ENCODE assay signal across 7 mouse cellular contexts in genomic region chr19:55218741-55219221, GRCm38 (mm10). TPM values are rescaled to one million over a fixed set of nuclear protein-coding genes. Genes with fewer than 3 reads are reported as not detected.
DNase-seq lines count a peak whose midpoint lies in the region; ATAC-seq and TF ChIP-seq lines count a peak whose summit lies in the region.

No protein-coding gene starts in this region.

- in situ Hi-C loops in CH12.LX (cut with MboI; ENCODE audit: low pct_ligation_motif_present, low pct_unique_long_range_greater_than_20kb, low sequenced_read_pairs): no loop called here

- H3K36me3 ChIP-seq in CH12.LX (replicated peaks in 1 of 2; ENCODE audit: control insufficient read depth in 1 of 2, insufficient read depth in 1 of 2, low read length in 1 of 2): no peaks in the 10 kb centered on the region
- H3K36me3 ChIP-seq in forebrain, embryonic 16.5 days (ENCODE audit: control insufficient read depth, insufficient read depth): no peaks in the 10 kb centered on the region
- no peaks in the 10 kb centered on the region for H3K36me3 ChIP-seq in liver, postnatal 0 days (replicated peaks; ENCODE audit: insufficient read depth, low read length)

- no peak overlapping the region for H3K27ac ChIP-seq in CH12.LX (ENCODE audit: insufficient read depth, low read depth)
- H3K27ac ChIP-seq in forebrain, embryonic 16.5 days (ENCODE audit: low read length): no peak overlapping the region
- H3K27ac ChIP-seq in liver, postnatal 0 days (ENCODE audit: low read depth): peak overlapping the region; percentile 88

- no peak for TF ChIP-seq CTCF in CH12.LX (conservative IDR thresholded peaks at IDR 0.05 in 1 of 2, IDR thresholded peaks at IDR 0.05 in 1 of 2; ENCODE audit: low read depth in 2 of 2, low read length in 2 of 2)
- TF ChIP-seq CTCF in liver, postnatal 0 days (IDR thresholded peaks at IDR 0.05; ENCODE audit: low read depth): no peak

- peak overlapping the region in 2 of 3 experiments; percentile 48 to 56 for H3K4me3 ChIP-seq in CH12.LX (replicated peaks in 1 of 3; ENCODE audit: low read depth in 2 of 3, low read length in 2 of 3, poor library complexity in 1 of 3)
- peak overlapping the region; percentile 39 for H3K4me3 ChIP-seq in forebrain, embryonic 16.5 days (replicated peaks; ENCODE audit: low read length)
- peak overlapping the region; percentile 51 for H3K4me3 ChIP-seq in liver, postnatal 0 days (ENCODE audit: low read depth, low read length)

- WGBS in forebrain, embryonic 16.5 days: 9% methylated on average over 12 of the region's 12 CpGs
- 16% methylated on average over 12 of the region's 12 CpGs for WGBS in liver, postnatal 0 days (ENCODE audit: insufficient replicate concordance)

- no peak for TF ChIP-seq POLR2A in CH12.LX (IDR thresholded peaks at IDR 0.05; ENCODE audit: low read depth, low read length)

- peak; percentile 39 for ATAC-seq in forebrain, embryonic 16.5 days
- ATAC-seq in liver, postnatal 0 days: peak; percentile 93

- H3K4me2 ChIP-seq in CH12.LX (ENCODE audit: insufficient read depth, low read depth, poor library complexity, severe bottlenecking): no peak overlapping the region
- H3K4me2 ChIP-seq in forebrain, embryonic 16.5 days (ENCODE audit: low read length): peak overlapping the region; percentile 68
- peak overlapping the region; percentile 85 for H3K4me2 ChIP-seq in liver, postnatal 0 days (ENCODE audit: low read depth, low read length)

- no peaks in the 10 kb centered on the region for H3K27me3 ChIP-seq in CH12.LX (replicated peaks)
- no peaks in the 10 kb centered on the region for H3K27me3 ChIP-seq in forebrain, embryonic 16.5 days (replicated peaks; ENCODE audit: control insufficient read depth, insufficient read depth, low read length)
- H3K27me3 ChIP-seq in liver, postnatal 0 days (ENCODE audit: insufficient read depth, low read length): no peaks in the 10 kb centered on the region

- peak; percentile 11 for DNase-seq in A20 (ENCODE audit: low read depth, low spot score)
- DNase-seq in CH12.LX (ENCODE audit: extremely low read depth): no peak
- DNase-seq in liver, postnatal 0 days: peak; percentile 67
- no peak for DNase-seq in right cerebral cortex, postnatal 36 days (ENCODE audit: low spot score in 2 of 2)
- no peak for DNase-seq in gastrocnemius, postnatal 36 days
- DNase-seq in kidney, postnatal 10 days: no peak

- intact Hi-C loops in gastrocnemius, postnatal 36 days (cut with DNase I): no loop called here

- no peak overlapping the region for H3K9ac ChIP-seq in CH12.LX (ENCODE audit: insufficient read depth, low read depth)
- peak overlapping the region; percentile 22 for H3K9ac ChIP-seq in forebrain, embryonic 16.5 days (replicated peaks; ENCODE audit: low read depth, low read length)
- H3K9ac ChIP-seq in liver, postnatal 0 days (replicated peaks): peak overlapping the region; percentile 61

- TF ChIP-seq RAD21 in CH12.LX (IDR thresholded peaks at IDR 0.05; ENCODE audit: low read depth, low read length): no peak

- H3K9me3 ChIP-seq in CH12.LX (replicated peaks; ENCODE audit: low read length): no peaks in the 10 kb centered on the region
- H3K9me3 ChIP-seq in forebrain, embryonic 16.5 days (ENCODE audit: control insufficient read depth, low read length): no peaks in the 10 kb centered on the region
- H3K9me3 ChIP-seq in liver, postnatal 0 days (ENCODE audit: low read length): no peaks in the 10 kb centered on the region

- dilution Hi-C loops in CH12.LX (cut with MboI; ENCODE audit: extremely low pct_ligation_motif_present, extremely low pct_unique_long_range_greater_than_20kb, low sequenced_read_pairs): no loop called here

- no peaks in the 10 kb centered on the region for H3K79me2 ChIP-seq in CH12.LX (replicated peaks; ENCODE audit: control insufficient read depth, extremely low read depth, insufficient read depth, poor library complexity, severe bottlenecking)

- H3K4me1 ChIP-seq in CH12.LX (ENCODE audit: control insufficient read depth in 1 of 2, insufficient read depth in 2 of 2): peaks cover 19 to 45% of the 10 kb centered on the region in 2 experiments
- peaks cover 7% of the 10 kb centered on the region for H3K4me1 ChIP-seq in forebrain, embryonic 16.5 days (replicated peaks; ENCODE audit: control insufficient read depth, insufficient read depth, low read length)
- H3K4me1 ChIP-seq in liver, postnatal 0 days (ENCODE audit: insufficient read depth): peaks cover 18% of the 10 kb centered on the region

- TF ChIP-seq EP300 in CH12.LX (IDR thresholded peaks at IDR 0.05; ENCODE audit: low read length): no peak
- peak; percentile 95 for TF ChIP-seq EP300 in liver, postnatal 0 days (IDR thresholded peaks at IDR 0.05; ENCODE audit: low read depth)

TF ChIP-seq in CH12.LX, 34 proteins besides CTCF, POLR2A, EP300 and RAD21:
- TF ChIP-seq MEF2A (IDR thresholded peaks at IDR 0.05; ENCODE audit: borderline replicate concordance, low read depth, low read length): no peak
- TF ChIP-seq NRF1 (IDR thresholded peaks at IDR 0.05; ENCODE audit: low read depth, low read length): no peak
- TF ChIP-seq MAZ (IDR thresholded peaks at IDR 0.05; ENCODE audit: low read depth, low read length): peak; percentile 0; the same call in 1 of the 2 replicates
- no peak for TF ChIP-seq TCF12 (IDR thresholded peaks at IDR 0.05; ENCODE audit: low read depth, low read length)
- TF ChIP-seq BHLHE40 (IDR thresholded peaks at IDR 0.05; ENCODE audit: low read depth, low read length): peak; percentile 2; the same call in 1 of the 2 replicates
- no peak; the same call in 1 of the 2 replicates for TF ChIP-seq MAFK (IDR thresholded peaks at IDR 0.05; ENCODE audit: insufficient replicate concordance, low read length)
- no peak for TF ChIP-seq CHD2 (IDR thresholded peaks at IDR 0.05; ENCODE audit: low read length)
- 0 out of 2 replicates have a peak, but pooled peaks have one; percentile 0 for TF ChIP-seq MXI1 (IDR thresholded peaks at IDR 0.05; ENCODE audit: low read depth, low read length)

RNA-seq across cellular contexts. Expression of gene Gucy2g, which starts 22.3 kb away (rescaled TPM):
- total RNA-seq in CH12.LX (2012; rRNA removed) (not detected in 2 replicates), CH12.LX (2014; rRNA removed) (not detected in 2 replicates)
- 0.11 TPM in 1 of 2 replicates, not detected in the other for polyA plus RNA-seq in CH12.LX (2012; ENCODE audit: insufficient read length, low read depth)
- not detected in 2 replicates for polyA plus RNA-seq in forebrain, embryonic 16.5 days (2015; fragmentation: Nextera tagmentation; extraction: Ambion mirVana)
- polyA plus RNA-seq in liver, postnatal 0 days (2015; fragmentation: Nextera tagmentation; extraction: Ambion mirVana): 0.02 TPM in 1 of 2 replicates, not detected in the other
- total RNA-seq in gastrocnemius, postnatal 36 days (2021): under 1 TPM; 0.07 to 0.08 TPM

RNA-seq across cellular contexts. Expression of gene Acsl5, which starts 33.0 kb away (rescaled TPM):
- total RNA-seq in CH12.LX (2012; rRNA removed): 126 and 143 TPM in 2 replicates
- 196 and 224 TPM in 2 replicates for total RNA-seq in CH12.LX (2014; rRNA removed)
- 231 and 265 TPM in 2 replicates for polyA plus RNA-seq in CH12.LX (2012; ENCODE audit: insufficient read length, low read depth)
- 13.4 and 15.8 TPM in 2 replicates for polyA plus RNA-seq in forebrain, embryonic 16.5 days (2015; fragmentation: Nextera tagmentation; extraction: Ambion mirVana)
- 397 and 414 TPM in 2 replicates for polyA plus RNA-seq in liver, postnatal 0 days (2015; fragmentation: Nextera tagmentation; extraction: Ambion mirVana)
- total RNA-seq in gastrocnemius, postnatal 36 days (2021): 1 to 10 TPM; 2.9 to 3.8 TPM

RNA-seq across cellular contexts. Expression of gene Tectb, which starts 38.2 kb away (rescaled TPM):
- not detected in 2 replicates for total RNA-seq in CH12.LX (2012; rRNA removed)
- not detected in 2 replicates for total RNA-seq in CH12.LX (2014; rRNA removed)
- polyA plus RNA-seq in CH12.LX (2012; ENCODE audit: insufficient read length, low read depth): not detected in 2 replicates
- polyA plus RNA-seq in forebrain, embryonic 16.5 days (2015; fragmentation: Nextera tagmentation; extraction: Ambion mirVana): not detected in 2 replicates
- 0.09 and 0.19 TPM in 2 replicates for polyA plus RNA-seq in liver, postnatal 0 days (2015; fragmentation: Nextera tagmentation; extraction: Ambion mirVana)
- total RNA-seq in gastrocnemius, postnatal 36 days (2021): under 1 TPM in 1 of 2 experiments, not detected in 1; 0.18 TPM

Comparison
In these comparisons a context has a peak if more than half of its experiments do, and no peak if none do; other contexts are left out.
1. DNase-seq: peak in A20 (single experiment) and liver, postnatal 0 days (single experiment); none in CH12.LX (single experiment), right cerebral cortex, postnatal 36 days (0 of 2), gastrocnemius, postnatal 36 days (0 of 2) and kidney, postnatal 10 days (single experiment).
2. RNA of gene Acsl5, which starts 33.0 kb away (polyA plus RNA-seq): 397 to 414 TPM in liver, postnatal 0 days and 231 to 265 TPM in CH12.LX; 13.4 to 15.8 TPM in forebrain, embryonic 16.5 days; every median in the first group is over 10 times any median in the second.
3. Peak in every context shown above with its lines, with median percentiles within 50 percentile points of each other: H3K4me3 ChIP-seq.